Mouse (Mus musculus): Measurements from ENCODE around the gene Ntm.

Ntm gene

GRCm38 (mm10) chr9:29016879-29017278 lies 946.1 kb downstream of the Ntm start:
- no peak for DNase-seq (ENCODE audit: low spot score)

- DNase-seq (ENCODE audit: low spot score) = no peak
These were observed 949.1 kb downstream of the Ntm start for GRCm38 (mm10) chr9:29013881-29014280.

DNA sequence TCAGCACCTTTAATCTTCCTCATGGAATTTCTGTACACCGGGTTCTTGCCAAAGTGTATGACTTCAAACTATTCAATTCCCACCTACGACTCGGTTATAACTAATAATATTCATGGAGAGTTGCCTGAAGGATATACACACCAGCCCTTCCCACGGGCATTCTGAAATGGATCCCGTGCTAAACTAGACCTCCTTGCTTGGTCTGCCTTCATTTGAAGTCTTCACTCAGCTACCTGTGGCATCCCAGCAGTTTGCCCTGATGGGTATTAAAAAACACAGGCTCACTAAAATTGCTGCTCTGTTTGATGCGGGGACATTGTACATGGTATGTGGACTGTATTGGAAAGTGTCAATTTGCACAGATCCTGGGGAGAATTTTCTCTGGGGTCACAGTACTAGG lies 950.4 kb downstream of the Ntm start:
- DNase-seq (ENCODE audit: low spot score) = no peak

DNA sequence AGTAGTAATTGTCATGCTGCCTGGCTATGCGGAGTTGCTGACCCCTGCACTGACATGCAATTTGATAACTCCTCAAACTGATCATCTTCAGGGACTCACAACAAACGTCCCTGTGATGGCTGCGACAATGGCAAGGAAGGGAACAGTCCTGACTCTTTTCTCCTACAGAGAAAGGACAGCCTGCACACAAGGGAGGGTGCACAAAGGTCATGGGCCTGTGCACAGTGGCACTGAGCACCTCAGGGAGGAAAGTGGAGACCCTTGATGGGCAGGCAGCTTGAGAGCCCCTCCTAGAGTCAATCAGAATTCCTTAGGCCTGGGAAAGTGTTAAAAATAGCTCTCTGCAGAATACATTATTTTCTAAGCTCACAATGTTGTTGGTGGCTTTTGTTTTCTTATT lies 951.5 kb downstream of the Ntm start:
- DNase-seq (ENCODE audit: low spot score) = no peak

GRCm38 (mm10) chr9:29004534-29004933 lies 958.4 kb downstream of the Ntm start:
- no peak for DNase-seq (ENCODE audit: low spot score)

DNA sequence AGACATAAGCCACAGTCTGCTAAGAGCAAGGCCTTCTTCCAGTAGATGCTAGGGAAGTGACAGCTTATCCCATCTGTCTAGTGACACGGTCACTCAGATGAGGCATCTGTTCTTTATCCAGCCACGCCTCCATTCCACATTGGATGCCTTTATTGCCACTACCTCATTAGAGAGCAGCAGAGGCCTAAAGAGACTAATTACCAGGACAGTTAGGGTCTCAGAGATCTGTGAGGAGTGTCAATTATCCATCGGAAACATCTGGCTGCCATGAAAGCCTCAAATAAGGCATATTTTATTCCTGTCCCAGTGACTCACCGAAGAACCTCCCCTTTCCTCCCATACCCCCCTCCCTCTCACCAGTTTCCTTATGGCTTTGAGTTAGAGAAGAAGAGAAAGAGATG lies 963.0 kb downstream of the Ntm start:
- no peak for DNase-seq (ENCODE audit: low spot score)

DNA sequence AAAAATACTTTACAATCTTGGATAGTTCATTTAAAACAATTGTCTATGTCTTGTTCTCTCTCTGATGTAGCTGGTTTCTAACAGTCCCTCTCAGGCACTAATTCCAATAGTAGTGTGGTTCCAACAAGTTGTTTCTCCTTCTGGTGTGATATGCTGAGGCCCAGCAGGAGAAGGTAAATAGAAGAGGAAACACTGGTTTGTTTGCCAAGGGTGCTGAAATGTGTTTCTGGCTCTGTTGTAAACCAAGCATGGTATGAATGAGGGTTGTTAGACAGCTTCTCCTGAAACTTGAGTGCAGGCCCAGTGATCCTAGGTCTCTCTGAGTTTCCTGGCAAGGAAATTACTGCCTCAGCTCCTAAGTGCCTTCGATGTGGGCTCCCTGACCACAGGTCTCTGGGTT lies 985.7 kb downstream of the Ntm start:
- DNase-seq (ENCODE audit: low spot score) = no peak

DNA sequence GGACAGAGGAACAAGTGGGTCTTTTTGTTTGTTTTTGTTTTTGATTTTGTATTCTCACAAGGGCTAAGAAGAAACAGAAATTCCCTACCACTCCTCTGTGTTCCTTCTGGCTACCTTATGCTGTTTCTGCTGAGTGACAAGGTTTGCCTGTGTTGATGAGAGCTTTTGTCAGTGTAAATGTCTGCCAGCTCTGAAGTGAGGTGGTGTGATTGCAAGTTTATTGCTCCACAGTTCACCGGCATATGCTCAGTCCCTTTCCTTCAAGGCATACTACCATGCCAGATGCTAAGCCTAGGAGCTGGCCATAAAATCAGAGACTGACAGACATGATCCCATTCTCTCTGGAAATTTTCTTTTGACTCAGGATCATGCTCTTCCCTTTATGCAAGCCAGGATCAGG lies 993.5 kb downstream of the Ntm start:
- DNase-seq (ENCODE audit: low spot score) = no peak
